Mouse (Mus musculus) small intestine, adult 2 months (tissue): ENCODE results near the gene 9130230L23Rik.

Experiments
- CTCF ChIP-seq: fragments of 200-500 bp; IDR thresholded peaks from 2 replicates; pipeline ENCODE4 v1.5.1; 2012; ENCODE audit warnings: low read depth, mild to moderate bottlenecking, control low read depth, inconsistent platforms, low read length, moderate library complexity, mixed read lengths; ENCODE audit not compliant: insufficient replicate concordance, insufficient read length; ENCODE audit errors: extremely low read depth
- POLR2A ChIP-seq: fragments of 200-500 bp; IDR thresholded peaks from 2 replicates; pipeline ENCODE4 v1.6.1; 2012; ENCODE audit warnings: low read depth, mild to moderate bottlenecking, control low read depth, inconsistent platforms, low read length, moderate library complexity

- TF ChIP-seq POLR2A (no peak), CTCF (no peak)
These were observed 11.4 kb upstream of the 9130230L23Rik start for GRCm38 (mm10) chr5:66015449-66015961.
